In the genomic region with DNA sequence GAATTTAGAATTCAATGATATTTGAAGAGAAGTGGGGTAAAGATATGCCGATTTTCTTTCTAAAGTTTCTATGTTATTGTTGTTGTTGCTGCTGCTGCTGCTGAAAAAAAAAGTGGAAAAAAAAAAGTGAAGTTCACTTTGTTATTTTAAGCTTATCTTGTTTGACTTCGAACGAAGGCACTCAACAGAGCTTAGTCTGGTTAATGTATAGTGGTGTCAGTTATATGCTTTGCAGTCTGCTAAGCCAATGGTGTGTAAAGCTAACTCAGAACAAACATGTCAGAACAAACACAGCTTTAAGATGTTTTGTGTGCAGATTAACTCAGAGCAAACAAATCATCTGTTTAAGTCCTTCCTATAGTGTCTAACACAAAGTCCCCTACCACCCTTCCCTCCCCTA, we compare ENCODE assay signal across 12 mouse cellular contexts. TPM values are rescaled to one million over a fixed set of nuclear protein-coding genes. Genes with fewer than 3 reads are reported as not detected.
DNase-seq lines count a peak whose midpoint lies in the region; ATAC-seq lines count a peak whose summit lies in the region.
"Had no signal": no experiment of that assay in that cellular context is flagged by ENCODE, and none has a peak within 500 bp of the region (broad histone marks: within the 10 kb centered on the region; RNA-seq: fewer than 3 reads in every experiment).

No protein-coding gene starts in this region.

- H3K4me3 ChIP-seq in heart, embryonic 13.5 days, result no peak overlapping the region
- H3K4me3 ChIP-seq in lung, embryonic 15.5 days, result 0 out of 2 replicates have a peak overlapping the region, but pooled peaks have one; percentile 83
- peak overlapping the region; percentile 75; the same call in 1 of the 2 replicates for H3K4me3 ChIP-seq in limb, embryonic 10.5 days
- no peak overlapping the region for H3K4me3 ChIP-seq in stomach, embryonic 15.5 days (replicated peaks)

- 48% methylated on average over 3 of the region's 3 CpGs for whole genome bisulfite sequencing in heart, embryonic 13.5 days
- WGBS in lung, embryonic 15.5 days, result 38% methylated on average over 3 of the region's 3 CpGs
- 93% methylated on average over 3 of the region's 3 CpGs for WGBS in limb, embryonic 10.5 days
- WGBS in stomach, embryonic 15.5 days, result 46% methylated on average over 3 of the region's 3 CpGs

- H3K9ac ChIP-seq in heart, embryonic 13.5 days, result no peak overlapping the region
- H3K9ac ChIP-seq in lung, embryonic 15.5 days, result no peak overlapping the region
- H3K9ac ChIP-seq in stomach, embryonic 15.5 days, result no peak overlapping the region

- H3K27ac ChIP-seq in heart, embryonic 13.5 days (replicated peaks), result peak overlapping the region; percentile 79
- H3K27ac ChIP-seq in lung, embryonic 15.5 days, result no peak overlapping the region
- H3K27ac ChIP-seq in limb, embryonic 10.5 days, result 0 out of 2 replicates have a peak overlapping the region, but pooled peaks have one; percentile 91
- peak overlapping the region; percentile 85; the same call in 1 of the 2 replicates for H3K27ac ChIP-seq in stomach, embryonic 15.5 days

- peaks cover 13% of the 10 kb centered on the region for H3K36me3 ChIP-seq in heart, embryonic 13.5 days
- H3K36me3 ChIP-seq in lung, embryonic 15.5 days, result peaks cover 10% of the 10 kb centered on the region; the same call in 1 of the 2 replicates
- peaks cover 12% of the 10 kb centered on the region for H3K36me3 ChIP-seq in limb, embryonic 10.5 days
- H3K36me3 ChIP-seq in stomach, embryonic 15.5 days, result no peaks in the 10 kb centered on the region

- DNase-seq in heart, adult 8-10 months (ENCODE audit: low spot score), result no peak
- no peak for DNase-seq in lung, postnatal 36 days
- DNase-seq in limb, embryonic 10.5 days (ENCODE audit: low spot score), result no peak
- no peak for DNase-seq in lung, adult 18-20 months

- H3K9me3 ChIP-seq in heart, embryonic 13.5 days, result no peaks in the 10 kb centered on the region
- H3K9me3 ChIP-seq in lung, embryonic 15.5 days, result no peaks in the 10 kb centered on the region
- H3K9me3 ChIP-seq in limb, embryonic 10.5 days (replicated peaks), result no peaks in the 10 kb centered on the region
- no peaks in the 10 kb centered on the region for H3K9me3 ChIP-seq in stomach, embryonic 15.5 days

- peak overlapping the region; percentile 85 for H3K4me2 ChIP-seq in heart, embryonic 13.5 days
- peak overlapping the region; percentile 62 for H3K4me2 ChIP-seq in lung, embryonic 15.5 days
- H3K4me2 ChIP-seq in stomach, embryonic 15.5 days, result peak overlapping the region; percentile 48

- H3K4me1 ChIP-seq in heart, embryonic 13.5 days, result peaks cover 34% of the 10 kb centered on the region
- peaks cover 14% of the 10 kb centered on the region; the same call in 1 of the 2 replicates for H3K4me1 ChIP-seq in lung, embryonic 15.5 days
- H3K4me1 ChIP-seq in limb, embryonic 10.5 days, result peaks cover 7% of the 10 kb centered on the region
- H3K4me1 ChIP-seq in stomach, embryonic 15.5 days, result peaks cover 6% of the 10 kb centered on the region; the same call in 1 of the 2 replicates

- no peaks in the 10 kb centered on the region for H3K27me3 ChIP-seq in heart, embryonic 13.5 days (replicated peaks)
- no peaks in the 10 kb centered on the region for H3K27me3 ChIP-seq in lung, embryonic 15.5 days
- peaks cover 14% of the 10 kb centered on the region for H3K27me3 ChIP-seq in limb, embryonic 10.5 days (ENCODE audit: low read depth, poor library complexity, severe bottlenecking)
- H3K27me3 ChIP-seq in stomach, embryonic 15.5 days (replicated peaks), result no peaks in the 10 kb centered on the region

- no peak for ATAC-seq in heart, embryonic 13.5 days (ENCODE audit: extremely low read depth, insufficient number of reproducible peaks, low FRiP score, low TSS enrichment)
- no peak for ATAC-seq in lung, embryonic 15.5 days (ENCODE audit: borderline replicate concordance, extremely low read depth, low FRiP score, low TSS enrichment)
- ATAC-seq in stomach, embryonic 15.5 days (ENCODE audit: insufficient read depth, low FRiP score, low read depth), result peak; percentile 61; the same call in 1 of the 2 replicates
- ATAC-seq in erythroid progenitor cell, adult 5-6 weeks (replicated peaks; ENCODE audit: low FRiP score, poor library complexity, severe bottlenecking), result no peak

RNA-seq across cellular contexts. Expression of a gene that starts 0.6 kb away (rescaled TPM):
- polyA plus RNA-seq in heart, embryonic 13.5 days (2015; fragmentation: Nextera tagmentation; extraction: Ambion mirVana), result 28.0 and 29.7 TPM in 2 replicates
- total RNA-seq in heart, adult 8-10 months (2022), result 10 to 100 TPM; 20.5 to 25.0 (median 21.7) TPM
- polyA plus RNA-seq in lung, embryonic 15.5 days (2015; fragmentation: Nextera tagmentation; extraction: Ambion mirVana), result 31.3 and 33.8 TPM in 2 replicates
- 26.1 and 29.9 TPM in 2 replicates for polyA plus RNA-seq in limb, embryonic 10.5 days (2016; fragmentation: Nextera tagmentation; extraction: Ambion mirVana)
- 33.0 and 36.3 TPM in 2 replicates for polyA plus RNA-seq in stomach, embryonic 15.5 days (2015; fragmentation: Nextera tagmentation; extraction: Ambion mirVana)
- 4.7 and 8.0 TPM in 2 replicates for total RNA-seq in erythroid progenitor cell, adult 5-6 weeks (2015; ENCODE audit: low replicate concordance)
- total RNA-seq in erythroid progenitor cell, adult 5-6 weeks (2017; ENCODE audit: low replicate concordance), result 0.98 and 3.2 TPM in 2 replicates

RNA-seq across cellular contexts. Expression of a gene that starts 13.3 kb away (rescaled TPM):
- polyA plus RNA-seq in heart, embryonic 13.5 days (2015; fragmentation: Nextera tagmentation; extraction: Ambion mirVana), result 3.1 and 3.2 TPM in 2 replicates
- under 1 TPM; 0.30 to 0.50 (median 0.35) TPM for total RNA-seq in heart, adult 8-10 months (2022)
- 2.8 and 3.0 TPM in 2 replicates for polyA plus RNA-seq in lung, embryonic 15.5 days (2015; fragmentation: Nextera tagmentation; extraction: Ambion mirVana)
- 4.9 and 5.1 TPM in 2 replicates for polyA plus RNA-seq in limb, embryonic 10.5 days (2016; fragmentation: Nextera tagmentation; extraction: Ambion mirVana)
- 2.5 and 2.6 TPM in 2 replicates for polyA plus RNA-seq in stomach, embryonic 15.5 days (2015; fragmentation: Nextera tagmentation; extraction: Ambion mirVana)
- not detected in 2 replicates for total RNA-seq in erythroid progenitor cell, adult 5-6 weeks (2015; ENCODE audit: low replicate concordance)
- total RNA-seq in erythroid progenitor cell, adult 5-6 weeks (2017; ENCODE audit: low replicate concordance), result not detected in 2 replicates

RNA-seq across cellular contexts. Expression of a gene that starts 14.2 kb away (rescaled TPM):
- polyA plus RNA-seq in heart, embryonic 13.5 days (2015; fragmentation: Nextera tagmentation; extraction: Ambion mirVana), result 2.0 and 2.1 TPM in 2 replicates
- 1 to 10 TPM in 1 of 4 experiments, under 1 TPM in 3; 0.17 to 1.1 (median 0.41) TPM for total RNA-seq in heart, adult 8-10 months (2022)
- 3.1 and 3.8 TPM in 2 replicates for polyA plus RNA-seq in lung, embryonic 15.5 days (2015; fragmentation: Nextera tagmentation; extraction: Ambion mirVana)
- 2.0 and 2.4 TPM in 2 replicates for polyA plus RNA-seq in limb, embryonic 10.5 days (2016; fragmentation: Nextera tagmentation; extraction: Ambion mirVana)
- polyA plus RNA-seq in stomach, embryonic 15.5 days (2015; fragmentation: Nextera tagmentation; extraction: Ambion mirVana), result 2.4 and 2.6 TPM in 2 replicates
- total RNA-seq in erythroid progenitor cell, adult 5-6 weeks (2015; ENCODE audit: low replicate concordance), result not detected in 2 replicates
- not detected in 2 replicates for total RNA-seq in erythroid progenitor cell, adult 5-6 weeks (2017; ENCODE audit: low replicate concordance)
- polyA plus RNA-seq: spleen, adult 2 months had no signal

RNA-seq across cellular contexts. Expression of a gene that starts 24.6 kb away (rescaled TPM):
- 1.4 and 2.0 TPM in 2 replicates for polyA plus RNA-seq in heart, embryonic 13.5 days (2015; fragmentation: Nextera tagmentation; extraction: Ambion mirVana)
- 1 to 10 TPM; 1.0 to 1.5 (median 1.1) TPM for total RNA-seq in heart, adult 8-10 months (2022)
- polyA plus RNA-seq in lung, embryonic 15.5 days (2015; fragmentation: Nextera tagmentation; extraction: Ambion mirVana), result 3.4 TPM in 2 replicates
- 2.5 and 3.3 TPM in 2 replicates for polyA plus RNA-seq in limb, embryonic 10.5 days (2016; fragmentation: Nextera tagmentation; extraction: Ambion mirVana)
- polyA plus RNA-seq in stomach, embryonic 15.5 days (2015; fragmentation: Nextera tagmentation; extraction: Ambion mirVana), result 2.9 and 3.1 TPM in 2 replicates
- total RNA-seq in erythroid progenitor cell, adult 5-6 weeks (2015; ENCODE audit: low replicate concordance), result not detected in 2 replicates
- total RNA-seq in erythroid progenitor cell, adult 5-6 weeks (2017; ENCODE audit: low replicate concordance), result not detected in 2 replicates

RNA-seq across cellular contexts. Expression of a gene that starts 25.1 kb away (rescaled TPM):
- not detected in 2 replicates for polyA plus RNA-seq in heart, embryonic 13.5 days (2015; fragmentation: Nextera tagmentation; extraction: Ambion mirVana)
- total RNA-seq in heart, adult 8-10 months (2022), result not detected
- polyA plus RNA-seq in lung, embryonic 15.5 days (2015; fragmentation: Nextera tagmentation; extraction: Ambion mirVana), result not detected in 2 replicates
- polyA plus RNA-seq in limb, embryonic 10.5 days (2016; fragmentation: Nextera tagmentation; extraction: Ambion mirVana), result not detected in 2 replicates
- not detected in 2 replicates for polyA plus RNA-seq in stomach, embryonic 15.5 days (2015; fragmentation: Nextera tagmentation; extraction: Ambion mirVana)
- not detected in 2 replicates for total RNA-seq in erythroid progenitor cell, adult 5-6 weeks (2015; ENCODE audit: low replicate concordance)
- not detected in 2 replicates for total RNA-seq in erythroid progenitor cell, adult 5-6 weeks (2017; ENCODE audit: low replicate concordance)
- total RNA-seq: gastrocnemius, postnatal 10 days had no signal
- polyA plus RNA-seq: embryonic facial prominence, embryonic 11.5 days; lung, adult 2 months; spleen, adult 2 months had no signal

Comparison
In these comparisons a context has a peak if more than half of its experiments do, and no peak if none do; other contexts are left out.
1. H3K4me3 ChIP-seq: peak in lung, embryonic 15.5 days (single experiment) and limb, embryonic 10.5 days (single experiment); none in heart, embryonic 13.5 days (single experiment) and stomach, embryonic 15.5 days (single experiment).
2. Peak in every context shown above with its lines, with median percentiles within 50 percentile points of each other: H3K4me2 ChIP-seq.